Mouse (Mus musculus): ENCODE data around the gene Foxd2.

The Foxd2 gene

GRCm38 (mm10) chr4:114909602-114910484, 1.2 kb upstream of the Foxd2 start:
- 4% methylated on average over 20 of the region's 20 CpGs for WGBS

- 1% methylated on average over 102 of the region's 103 CpGs for WGBS
Observed at GRCm38 (mm10) chr4:114907951-114908828, 483 bp downstream of the Foxd2 start.

- 3% methylated on average over 74 of the region's 74 CpGs for WGBS
Observed at GRCm38 (mm10) chr4:114907056-114907917, 1.4 kb downstream of the Foxd2 start.

- WGBS, result 30% methylated on average over 10 of the region's 10 CpGs
Observed at GRCm38 (mm10) chr4:114905969-114906680, 2.5 kb downstream of the Foxd2 start.

- 63% methylated on average over 3 of the region's 3 CpGs for WGBS
Observed at GRCm38 (mm10) chr4:114905501-114905900, 3.2 kb downstream of the Foxd2 start.

- WGBS, result 9% methylated on average over 11 of the region's 11 CpGs
Observed at GRCm38 (mm10) chr4:114903422-114903782, 5.3 kb downstream of the Foxd2 start.

GRCm38 (mm10) chr4:114902641-114903421, 5.8 kb downstream of the Foxd2 start:
- 6% methylated on average over 39 of the region's 39 CpGs for WGBS

- 2% methylated on average over 42 of the region's 42 CpGs for WGBS
Observed at GRCm38 (mm10) chr4:114901643-114902351, 6.9 kb downstream of the Foxd2 start.

GRCm38 (mm10) chr4:114900866-114901642, 7.6 kb downstream of the Foxd2 start:
- 8% methylated on average over 33 of the region's 33 CpGs for WGBS

GRCm38 (mm10) chr4:114899885-114900284, 8.8 kb downstream of the Foxd2 start:
- WGBS, result 14% methylated on average over 3 of the region's 3 CpGs

- WGBS, result 21% methylated on average over 4 of the region's 4 CpGs
Observed at GRCm38 (mm10) chr4:114897853-114898252, 10.8 kb downstream of the Foxd2 start.

- 92% methylated on average over 1 of the region's 1 CpGs for WGBS
Observed at GRCm38 (mm10) chr4:114882232-114882631, 26.4 kb downstream of the Foxd2 start.

- WGBS, result 45% methylated on average over 8 of the region's 8 CpGs
Observed at GRCm38 (mm10) chr4:114876441-114876972, 32.2 kb downstream of the Foxd2 start.

GRCm38 (mm10) chr4:114869765-114870490, 38.7 kb downstream of the Foxd2 start:
- 75% methylated on average over 11 of the region's 11 CpGs for WGBS

- WGBS, result 74% methylated on average over 5 of the region's 5 CpGs
Observed at GRCm38 (mm10) chr4:114863166-114863565, 45.5 kb downstream of the Foxd2 start.

GRCm38 (mm10) chr4:114858426-114858825, 50.2 kb downstream of the Foxd2 start:
- 59% methylated on average over 5 of the region's 5 CpGs for WGBS

Measured in cerebral cortex, adult 2 months (tissue).